Mouse (Mus musculus): ENCODE data around the gene Camk1d.

DNA sequence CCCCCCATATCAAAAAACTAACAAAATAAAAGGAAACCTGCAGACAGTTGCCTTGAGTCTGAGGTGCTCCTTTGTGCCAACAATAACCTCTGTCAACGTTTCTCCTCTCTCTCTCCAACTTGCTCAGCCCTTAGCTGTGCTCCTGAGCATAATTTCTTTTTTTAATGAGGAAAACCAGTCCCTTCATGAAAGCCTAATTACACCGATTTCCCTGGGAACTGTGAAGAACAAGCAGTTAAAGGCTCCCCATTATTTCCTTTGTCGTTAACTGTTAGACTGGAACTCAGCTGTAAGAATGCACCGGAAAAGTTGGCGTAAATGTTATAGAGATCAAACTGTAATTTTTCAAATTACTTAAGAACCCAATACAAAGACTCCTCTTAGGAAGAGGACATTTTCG is 316.3 kb downstream of the Camk1d start:
- TF ChIP-seq CTCF (IDR thresholded peaks at IDR 0.05; ENCODE audit: low read depth, low read length) (no peak), POLR2A (IDR thresholded peaks at IDR 0.05; ENCODE audit: insufficient read depth, low read length) (no peak)

All from ES-Bruce4 (cell line).